Mouse (Mus musculus) embryonic fibroblast, embryonic 13.5 days (primary cell): ENCODE data around the gene Pold2.

ENCODE experiments used
- CTCF ChIP-seq: IDR thresholded peaks from 2 replicates; pipeline ENCODE4 v1.5.1; 2011; ENCODE audit warnings: mild to moderate bottlenecking, control low read depth, low read length, moderate library complexity, borderline replicate concordance; ENCODE audit not compliant: insufficient read depth
- POLR2A ChIP-seq: IDR thresholded peaks from 2 replicates; pipeline ENCODE4 v1.6.1; 2011; ENCODE audit warnings: low read depth, mild to moderate bottlenecking, control low read depth, low read length, moderate library complexity

DNA sequence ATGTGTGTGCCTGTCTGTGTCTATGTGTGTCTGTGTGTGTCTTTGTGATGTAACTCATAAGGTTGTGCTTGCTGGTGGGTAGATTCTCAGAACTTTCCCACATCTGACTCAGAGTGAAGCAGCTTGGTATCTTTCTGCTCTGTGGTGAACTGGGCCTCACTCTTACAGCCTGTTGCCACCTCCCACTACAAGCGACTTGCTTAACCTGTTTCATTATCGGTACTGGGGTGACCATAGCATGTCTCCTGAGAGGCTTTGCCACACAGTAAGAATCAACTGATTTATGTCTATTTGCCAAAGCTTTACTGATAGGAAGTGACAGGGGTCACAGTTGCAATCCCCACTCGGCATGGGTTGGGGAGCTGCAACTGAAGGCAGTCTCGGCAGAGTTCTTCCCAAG lies 30.6 kb upstream of the Pold2 start:
- no peak for TF ChIP-seq CTCF
- no peak for TF ChIP-seq POLR2A
